Mouse (Mus musculus) erythroblast, embryonic 14.5 days (primary cell): ENCODE data around the gene Gm12117. TPM values are rescaled to one million over a fixed set of nuclear protein-coding genes. Genes with fewer than 3 reads are reported as not detected.

Experiments used
- H3K27me3 ChIP-seq: 2 replicates; pipeline ENCODE4 v1.6.1; 2012; ENCODE audit warnings: inconsistent platforms; ENCODE audit not compliant: control insufficient read depth
- H3K36me3 ChIP-seq: 2 replicates; pipeline ENCODE4 v1.6.1; 2012; ENCODE audit warnings: mild to moderate bottlenecking, inconsistent platforms; ENCODE audit not compliant: control insufficient read depth
- H3K4me1 ChIP-seq: 2 replicates; pipeline ENCODE4 v1.6.1; 2012; ENCODE audit warnings: inconsistent platforms; ENCODE audit not compliant: control insufficient read depth
- H3K4me3 ChIP-seq: replicated peaks from 2 replicates; pipeline ENCODE3; 2012; ENCODE audit warnings: moderate library complexity, mild to moderate bottlenecking, inconsistent platforms
- H3K9me3 ChIP-seq: 2 replicates; pipeline ENCODE4 v1.6.1; 2012; ENCODE audit warnings: low read length, inconsistent platforms, mixed read lengths; ENCODE audit not compliant: control insufficient read depth
- GATA1 ChIP-seq: IDR thresholded peaks from 2 replicates; pipeline ENCODE4 v1.6.1; 2012; ENCODE audit warnings: low read length, inconsistent platforms, mixed read lengths
- TAL1 ChIP-seq: IDR thresholded peaks from 3 replicates; pipeline ENCODE4 v1.6.1; 2012; ENCODE audit warnings: low read length, inconsistent platforms, mixed read lengths
- polyA plus RNA-seq: library from polyadenylated mRNA; stranded (reverse); fragments of >175 nt; gene quantifications from 2 replicates; pipeline ENCODE4 v1.2.3, GENCODE M21; 2012

The Gm12117 gene
- polyA plus RNA-seq, 1 experiment: not detected

- Histone ChIP-seq H3K27me3 (no peaks in the 10 kb centered on the region), H3K4me3 (no peak overlapping the region), H3K4me1 (no peaks in the 10 kb centered on the region), H3K36me3 (no peaks in the 10 kb centered on the region), H3K9me3 (no peaks in the 10 kb centered on the region)
- no peak for TF ChIP-seq GATA1
- TF ChIP-seq TAL1: no peak
These were observed 2.2 kb downstream of the Gm12117 start for GRCm38 (mm10) chr11:33274294-33274693.

GRCm38 (mm10) chr11:33240295-33240694 is 36.2 kb downstream of the Gm12117 start:
- H3K36me3 ChIP-seq: no peaks in the 10 kb centered on the region
- no peaks in the 10 kb centered on the region for H3K9me3 ChIP-seq
- H3K4me1 ChIP-seq: no peaks in the 10 kb centered on the region
- H3K4me3 ChIP-seq: no peak overlapping the region
- no peaks in the 10 kb centered on the region for H3K27me3 ChIP-seq
- TF ChIP-seq TAL1 (no peak), GATA1 (no peak)

- H3K4me3 ChIP-seq: no peak overlapping the region
- no peak for TF ChIP-seq TAL1
- TF ChIP-seq GATA1: no peak
- H3K36me3 ChIP-seq: no peaks in the 10 kb centered on the region
- H3K27me3 ChIP-seq: no peaks in the 10 kb centered on the region
- no peaks in the 10 kb centered on the region for H3K4me1 ChIP-seq
- no peaks in the 10 kb centered on the region for H3K9me3 ChIP-seq
These were observed 42.4 kb downstream of the Gm12117 start for GRCm38 (mm10) chr11:33234134-33234533.

GRCm38 (mm10) chr11:33232056-33232455 is 44.5 kb downstream of the Gm12117 start:
- no peak for TF ChIP-seq GATA1
- TF ChIP-seq TAL1: no peak

GRCm38 (mm10) chr11:33228186-33228585 is 48.4 kb downstream of the Gm12117 start:
- Histone ChIP-seq H3K27me3 (no peaks in the 10 kb centered on the region), H3K36me3 (no peaks in the 10 kb centered on the region), H3K4me1 (no peaks in the 10 kb centered on the region), H3K4me3 (no peak overlapping the region), H3K9me3 (no peaks in the 10 kb centered on the region)
- no peak for TF ChIP-seq GATA1
- TF ChIP-seq TAL1: no peak

More at GRCm38 (mm10) chr11:33232056-33232455, 44.5 kb downstream of the Gm12117 start:
- Histone ChIP-seq H3K9me3 (no peaks in the 10 kb centered on the region), H3K4me1 (no peaks in the 10 kb centered on the region), H3K36me3 (no peaks in the 10 kb centered on the region), H3K4me3 (no peak overlapping the region), H3K27me3 (no peaks in the 10 kb centered on the region)

GRCm38 (mm10) chr11:33226516-33226915 is 50.0 kb downstream of the Gm12117 start:
- no peak for TF ChIP-seq GATA1
- TF ChIP-seq TAL1: no peak
- Histone ChIP-seq H3K9me3 (no peaks in the 10 kb centered on the region), H3K36me3 (no peaks in the 10 kb centered on the region), H3K4me1 (no peaks in the 10 kb centered on the region), H3K27me3 (no peaks in the 10 kb centered on the region), H3K4me3 (no peak overlapping the region)

Other genes starting within 250 kb of the Gm12117 start
- not detected in 2 replicates for gene Fgf18, start 129.3 kb downstream of the Gm12117 start, polyA plus RNA-seq
- gene Npm1, start 113.5 kb downstream of the Gm12117 start, polyA plus RNA-seq: 4.4 and 5.8 TPM in 2 replicates
- gene Tlx3, start 73.1 kb downstream of the Gm12117 start, polyA plus RNA-seq: 0.09 TPM in 1 of 2 replicates, not detected in the other
- 0.09 and 0.10 TPM in 2 replicates for gene Ranbp17, start 237.0 kb upstream of the Gm12117 start, polyA plus RNA-seq